Mouse (Mus musculus) common myeloid progenitor, adult 5-6 weeks (primary cell): ENCODE measurements around the gene Fgfr2. TPM values are rescaled to one million over a fixed set of nuclear protein-coding genes. Genes with fewer than 3 reads are reported as not detected.
A peak's percentile ranks its signal among the peaks of the same experiment; 100 is the strongest.

Experiments used
- ATAC-seq: replicated peaks from 2 replicates; pipeline ENCODE4 v1.8.0; 2016; ENCODE audit warnings: low read depth, mild to moderate bottlenecking, moderate TSS enrichment, inconsistent platforms; ENCODE audit not compliant: poor library complexity, severe bottlenecking
- total RNA-seq: library from RNA; stranded (forward); fragments of 200-1000, 187-1606 nt; gene quantifications from 2 replicates; pipeline ENCODE4 v1.2.3, GENCODE M21; 2017

Fgfr2 gene
- total RNA-seq, 1 experiment from 2014 or later: not detected

DNA sequence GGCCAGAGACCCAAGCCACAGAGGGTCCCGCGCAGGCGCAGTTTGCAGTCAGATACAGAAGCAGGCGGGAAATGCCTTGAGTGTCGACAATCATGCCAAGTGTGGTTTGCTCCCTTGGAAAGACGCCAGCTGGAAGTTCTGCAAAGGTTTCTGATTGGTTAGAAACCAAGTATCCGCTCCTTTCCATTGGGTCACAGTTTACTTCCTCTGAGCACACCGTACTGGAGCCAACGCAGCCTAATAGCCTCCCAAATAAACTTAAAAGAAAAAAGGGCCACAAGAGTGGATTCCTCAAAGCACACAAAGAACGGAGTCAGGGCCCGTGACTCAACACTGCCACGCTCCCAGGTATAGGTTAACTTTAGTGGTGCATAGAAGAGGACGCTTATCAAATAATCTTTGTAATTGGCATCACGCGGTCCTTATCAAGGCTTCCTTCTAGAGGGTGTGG is 2797.1 kb downstream of the Fgfr2 start:
- peak; percentile 42; the same call in 1 of the 2 replicates for ATAC-seq

DNA sequence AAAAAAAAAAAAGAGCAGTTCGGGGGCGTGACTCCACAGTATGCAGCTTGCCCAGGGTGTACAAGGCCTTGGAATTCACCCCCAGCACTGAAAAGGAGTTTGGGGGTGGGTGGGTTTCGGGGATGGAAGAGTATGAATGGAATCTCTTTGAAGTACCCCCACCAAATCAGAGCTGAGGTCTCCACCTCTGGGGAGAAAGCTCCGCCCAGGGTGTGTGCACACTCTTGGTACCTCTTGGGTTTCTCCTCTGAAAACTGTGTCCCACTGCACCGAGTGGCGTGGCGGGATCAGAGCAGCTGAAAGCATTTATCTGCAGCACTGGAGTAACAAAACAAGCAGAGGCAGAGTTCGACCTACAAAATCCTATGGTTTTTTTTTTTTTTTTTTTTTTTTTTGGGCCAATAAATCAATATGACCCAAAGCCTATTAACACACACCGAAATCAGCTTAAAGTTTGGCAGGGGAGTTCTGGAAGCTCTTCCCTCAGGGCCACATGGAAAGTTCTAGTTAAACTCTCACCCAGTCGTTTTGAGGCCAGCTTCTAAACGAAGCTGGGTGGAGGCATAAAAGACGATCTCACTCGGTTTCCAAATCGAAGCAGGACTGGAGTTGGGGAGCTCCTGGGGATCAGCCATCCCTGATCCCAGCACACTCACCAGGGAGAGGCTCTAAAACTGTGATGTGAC is 2798.3 kb downstream of the Fgfr2 start:
- no peak for ATAC-seq

DNA sequence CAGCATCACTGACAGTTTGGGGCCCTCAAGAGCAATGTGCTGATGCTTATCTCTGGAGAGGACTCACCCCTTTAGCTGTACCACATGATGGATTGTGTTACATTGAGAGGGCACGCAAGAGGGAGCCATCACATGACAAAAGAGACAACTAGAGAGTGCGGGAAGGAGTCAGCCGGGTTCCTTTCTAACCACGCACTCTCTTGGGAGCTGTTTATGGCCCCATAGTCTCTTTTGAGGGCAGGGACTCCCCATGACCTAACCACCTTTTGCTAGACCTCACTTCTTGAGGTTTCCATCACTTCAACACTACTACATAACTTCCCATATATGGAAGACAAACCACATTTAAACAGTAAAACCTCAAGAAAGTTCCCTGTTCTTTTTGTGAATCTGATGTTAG is 2799.4 kb downstream of the Fgfr2 start:
- ATAC-seq: no peak

DNA sequence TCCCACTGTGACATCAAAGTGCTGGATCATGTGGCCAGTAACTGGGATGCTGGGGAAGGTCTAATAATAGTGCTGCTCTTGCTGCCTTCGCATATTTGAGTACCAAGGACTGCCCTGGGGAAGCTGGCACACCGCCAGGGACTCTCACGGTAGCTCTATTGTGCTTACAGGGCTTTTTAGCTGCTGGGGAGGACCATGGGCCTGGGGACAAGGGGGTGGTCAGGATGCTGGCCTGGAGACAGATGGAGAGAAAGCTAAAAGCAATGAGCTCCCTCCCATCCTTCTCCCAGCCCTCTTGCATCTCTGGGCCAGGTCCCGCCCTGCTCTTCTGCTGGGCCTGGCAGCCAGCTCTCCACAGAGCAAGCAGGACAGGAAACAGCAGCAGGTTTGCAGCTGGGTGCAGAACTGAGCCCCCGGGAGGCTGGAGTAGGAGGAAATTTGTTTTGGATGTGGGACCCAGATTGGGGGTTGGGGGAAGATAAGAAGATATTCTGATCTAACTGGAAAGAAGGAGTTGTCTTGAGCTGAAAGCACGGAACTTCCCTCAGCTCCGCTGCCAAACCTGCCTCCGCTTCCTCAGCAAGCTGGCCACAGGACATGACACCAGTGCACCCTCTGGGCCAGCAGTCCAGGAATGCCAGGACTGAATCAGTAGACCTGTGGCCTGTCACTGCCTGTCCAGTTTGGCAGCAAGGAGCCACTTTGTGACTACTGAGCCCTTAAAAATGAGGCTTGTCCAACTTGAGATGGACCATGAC is 2803.2 kb downstream of the Fgfr2 start:
- no peak for ATAC-seq

DNA sequence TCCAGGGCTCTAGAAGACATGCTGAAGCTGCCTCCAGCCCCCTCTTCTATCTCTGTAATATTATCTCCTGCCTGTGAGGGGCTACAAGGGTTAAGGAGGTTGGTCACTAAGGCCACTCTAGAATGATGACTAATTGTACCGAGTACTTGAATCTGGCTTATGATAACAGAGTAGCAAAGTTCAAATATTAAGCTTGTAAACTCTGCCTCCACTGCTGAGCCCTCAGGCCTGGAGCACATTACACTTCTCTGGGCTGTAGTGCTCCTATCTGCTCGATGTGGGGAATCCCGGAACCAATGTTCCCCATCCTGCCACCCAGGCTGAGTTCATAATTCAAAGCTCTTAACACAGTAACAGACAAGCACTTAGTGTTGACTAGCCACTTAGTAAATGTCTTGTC is 2806.9 kb downstream of the Fgfr2 start:
- ATAC-seq: no peak

DNA sequence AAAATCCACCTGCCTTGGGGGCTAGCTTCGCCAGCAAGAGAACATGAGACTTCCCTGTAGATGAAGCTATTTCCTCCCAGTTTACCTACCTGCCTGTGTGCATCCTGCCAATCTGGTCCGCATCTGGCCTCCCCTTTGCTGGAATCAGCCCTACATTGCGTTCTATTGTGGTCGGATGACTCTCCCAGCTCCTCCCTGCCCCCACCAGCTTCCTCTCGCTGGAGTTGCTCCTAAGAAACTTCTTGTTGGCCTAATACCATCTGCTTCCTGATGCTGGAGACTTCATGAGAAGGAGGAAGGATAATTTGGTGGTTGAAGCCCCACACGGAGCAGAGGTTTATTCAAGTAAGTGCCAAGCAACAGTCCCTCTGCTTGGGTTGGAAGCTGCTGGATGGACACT is 2807.9 kb downstream of the Fgfr2 start:
- no peak for ATAC-seq

DNA sequence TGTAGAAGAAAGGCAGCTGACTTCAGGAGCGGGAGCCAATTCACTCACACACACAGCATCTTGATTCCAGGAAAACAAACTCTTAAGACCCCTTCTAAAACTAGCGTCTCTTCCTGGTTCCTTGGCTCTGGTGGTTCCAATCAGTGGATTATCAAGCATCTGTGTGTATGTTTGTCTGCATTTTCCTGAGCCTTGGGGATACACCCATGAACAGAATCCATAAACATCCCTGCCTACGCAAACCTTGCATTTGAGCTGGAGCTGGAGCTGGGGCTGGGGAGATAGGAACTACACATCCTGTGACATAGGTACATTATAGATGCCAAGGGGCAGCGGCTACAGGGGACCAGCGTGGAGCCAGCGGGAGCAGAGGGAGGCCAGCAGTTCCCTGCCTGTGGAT is 2808.5 kb downstream of the Fgfr2 start:
- ATAC-seq: no peak

DNA sequence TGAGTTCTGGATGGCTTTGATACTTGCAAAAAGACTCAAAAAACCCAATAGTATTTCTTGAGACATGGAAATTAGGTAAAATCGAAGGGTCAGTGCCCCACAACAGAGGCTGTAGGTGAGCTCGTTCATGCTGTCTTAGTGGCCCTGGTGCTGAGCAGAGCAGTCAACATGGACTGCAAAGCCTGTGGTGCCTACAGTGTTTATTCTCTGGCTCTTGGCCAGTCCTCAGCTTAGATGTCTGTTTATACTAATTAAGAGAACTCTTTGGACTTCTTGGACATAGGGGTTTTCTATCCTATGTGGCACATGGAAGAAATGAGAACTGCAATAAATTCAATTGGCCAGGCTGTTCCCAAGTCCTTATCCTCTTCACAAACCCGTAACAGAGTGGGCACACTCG is 2811.8 kb downstream of the Fgfr2 start:
- no peak for ATAC-seq

DNA sequence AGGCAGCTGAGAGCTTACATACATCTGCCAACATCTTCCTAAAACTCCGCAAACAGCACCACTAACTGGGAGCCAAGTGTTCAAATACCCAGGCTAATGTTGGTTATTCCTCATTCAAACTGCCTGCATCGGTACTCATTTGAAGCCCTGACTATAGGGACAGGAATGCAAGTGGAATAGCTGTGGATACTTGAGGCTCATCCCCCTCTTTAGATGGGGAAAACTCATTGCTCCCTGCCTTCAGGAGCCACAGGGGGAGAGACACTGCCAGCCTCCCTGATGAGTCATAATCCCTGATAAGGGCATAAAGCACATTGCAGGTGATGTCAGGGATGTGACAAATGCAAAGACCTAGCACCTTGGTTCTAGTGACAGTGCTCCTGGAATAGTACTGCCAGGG is 2814.0 kb downstream of the Fgfr2 start:
- no peak for ATAC-seq

DNA sequence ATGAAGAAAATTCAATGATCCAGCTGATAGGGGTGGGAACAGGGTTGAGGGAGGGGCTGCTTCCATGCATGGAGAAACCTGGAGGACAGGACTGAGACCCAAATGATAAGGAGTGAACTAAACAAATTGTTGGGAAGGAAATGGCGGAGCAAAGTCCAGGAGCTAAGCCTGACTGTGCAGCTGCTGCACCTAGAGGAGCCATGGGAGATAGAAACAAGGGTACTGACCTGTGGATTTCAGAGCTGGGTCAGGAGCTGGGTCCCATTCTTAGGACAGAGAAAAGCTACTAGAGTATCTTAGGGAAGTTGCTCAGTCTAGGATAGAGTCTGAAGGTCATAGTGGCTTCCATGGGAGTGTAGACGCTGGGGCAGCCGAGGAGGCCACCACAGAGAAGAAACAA is 2816.1 kb downstream of the Fgfr2 start:
- no peak for ATAC-seq

DNA sequence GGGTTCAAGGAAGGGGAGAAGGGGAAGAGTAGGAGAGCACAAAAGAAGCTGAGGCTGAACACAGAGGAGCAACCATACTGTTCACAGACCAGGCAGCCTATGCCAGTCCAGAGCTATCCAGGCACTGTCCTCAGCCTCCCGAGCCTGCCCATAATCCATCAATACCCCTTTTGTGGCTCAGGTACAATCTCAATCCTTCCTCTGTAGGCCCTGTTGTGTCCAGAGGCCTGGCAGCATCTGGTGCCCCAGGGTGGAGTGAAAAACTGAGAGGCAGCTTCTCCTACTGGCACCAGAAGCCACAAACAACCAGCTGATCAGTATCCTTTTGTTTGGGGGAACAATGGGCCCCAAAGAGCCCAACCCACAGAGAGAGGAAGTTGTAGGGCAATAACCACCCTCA is 2818.5 kb downstream of the Fgfr2 start:
- ATAC-seq: no peak

DNA sequence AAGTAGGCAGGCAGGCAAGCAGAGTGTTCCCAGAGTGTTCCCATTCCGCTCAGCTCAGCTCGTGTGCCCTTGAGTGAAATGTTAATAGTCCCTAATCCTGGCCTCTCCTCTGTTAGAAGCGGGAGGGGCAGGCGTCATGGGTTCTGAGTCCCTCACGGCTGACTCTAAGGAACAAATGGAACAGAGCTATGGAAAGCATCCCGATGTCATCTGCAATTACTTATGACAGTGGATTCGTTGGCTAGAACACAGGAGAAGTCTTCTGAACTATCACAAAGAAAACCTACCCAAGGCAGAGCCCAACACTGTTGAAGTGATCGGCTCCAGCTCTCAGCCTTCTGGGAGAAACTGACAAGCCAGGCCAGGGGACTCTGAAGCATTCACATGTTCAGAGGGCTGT is 2819.7 kb downstream of the Fgfr2 start:
- no peak for ATAC-seq

DNA sequence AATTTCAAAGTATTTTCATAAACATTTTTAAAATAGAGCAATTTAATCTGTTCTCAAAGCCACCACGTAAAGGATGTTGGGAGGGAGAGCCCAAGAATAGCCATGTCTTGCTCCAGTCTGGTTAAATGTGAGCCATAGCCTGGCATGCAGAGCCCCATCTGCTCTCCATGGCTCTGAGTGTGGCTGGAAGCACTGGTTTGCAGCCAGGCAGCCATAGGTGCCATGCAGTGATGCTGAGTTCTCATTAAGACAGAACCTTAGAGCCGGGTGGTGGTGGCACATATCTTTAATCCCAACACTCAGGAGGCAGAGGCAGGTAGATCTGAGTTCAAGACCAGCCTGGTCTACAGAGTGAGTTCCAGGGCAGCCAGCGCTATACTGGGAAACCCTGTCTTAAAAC is 2822.5 kb downstream of the Fgfr2 start:
- ATAC-seq: no peak

DNA sequence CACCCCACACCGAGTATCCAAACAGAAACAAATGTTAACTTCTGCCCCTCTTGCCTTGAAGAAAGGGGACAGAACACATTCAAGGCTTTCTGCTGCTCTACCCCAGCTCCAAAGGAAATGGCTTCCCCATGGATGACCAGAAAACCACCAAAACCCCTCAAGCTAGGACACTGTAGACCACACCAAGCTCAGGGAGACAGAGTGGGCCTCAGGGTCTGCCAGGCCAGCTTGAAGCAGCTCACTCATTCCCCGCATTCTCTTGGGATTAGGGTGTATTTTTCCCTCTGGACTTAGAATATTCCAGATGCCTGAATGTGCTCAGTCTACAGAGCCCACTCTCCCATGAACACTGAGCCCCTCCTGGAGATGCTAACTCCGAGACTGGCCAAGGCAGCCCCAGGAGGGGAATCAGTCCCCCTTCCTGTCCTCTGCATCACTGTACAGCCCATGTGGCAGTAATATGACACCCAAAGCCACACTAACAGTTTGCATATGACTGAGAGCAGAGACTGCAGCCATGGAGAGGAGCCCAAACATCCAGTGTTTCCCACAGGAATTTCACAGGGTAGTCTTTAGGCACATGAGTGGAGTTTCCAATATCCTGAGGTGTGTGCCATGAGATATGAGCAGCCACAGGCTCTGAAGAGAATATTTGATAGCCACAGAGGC is 2824.1 kb downstream of the Fgfr2 start:
- ATAC-seq: no peak

DNA sequence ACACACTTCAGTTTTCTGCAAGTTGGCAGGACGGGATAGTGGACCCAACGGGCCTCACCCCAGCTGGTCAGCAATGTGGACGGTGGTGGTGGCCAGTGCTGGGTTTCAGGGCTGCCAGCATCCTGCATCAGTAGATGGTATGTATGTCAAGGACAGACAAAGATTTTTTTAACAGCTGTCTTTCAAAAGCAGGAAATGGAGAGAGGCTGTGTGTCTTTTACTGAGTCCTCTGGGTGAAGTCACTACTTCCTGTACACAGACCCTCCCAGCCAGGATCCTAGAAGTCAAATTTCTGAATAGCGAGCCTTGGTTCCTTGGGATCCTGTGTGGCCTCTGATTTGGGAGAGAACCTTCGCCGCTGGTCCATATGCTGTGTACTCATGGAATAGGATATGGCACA is 2832.0 kb downstream of the Fgfr2 start:
- no peak for ATAC-seq

DNA sequence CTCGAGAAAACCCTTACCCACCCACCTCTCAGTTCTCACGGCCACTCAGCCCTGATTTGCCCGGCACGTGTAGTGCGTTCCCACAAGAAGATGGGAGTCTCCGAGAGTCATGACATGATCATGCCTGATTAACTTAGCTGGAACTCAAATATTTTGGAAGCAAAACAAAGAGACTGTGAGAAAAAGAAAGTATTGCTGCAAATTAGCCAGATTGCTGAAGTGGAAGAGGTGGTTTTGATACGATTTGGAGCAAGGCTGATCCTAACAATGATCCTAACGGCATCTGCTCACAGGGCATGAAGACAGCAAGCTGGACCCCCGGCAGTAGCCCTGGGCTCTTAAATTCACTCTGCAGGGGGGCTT is 2833.7 kb downstream of the Fgfr2 start:
- ATAC-seq: no peak

DNA sequence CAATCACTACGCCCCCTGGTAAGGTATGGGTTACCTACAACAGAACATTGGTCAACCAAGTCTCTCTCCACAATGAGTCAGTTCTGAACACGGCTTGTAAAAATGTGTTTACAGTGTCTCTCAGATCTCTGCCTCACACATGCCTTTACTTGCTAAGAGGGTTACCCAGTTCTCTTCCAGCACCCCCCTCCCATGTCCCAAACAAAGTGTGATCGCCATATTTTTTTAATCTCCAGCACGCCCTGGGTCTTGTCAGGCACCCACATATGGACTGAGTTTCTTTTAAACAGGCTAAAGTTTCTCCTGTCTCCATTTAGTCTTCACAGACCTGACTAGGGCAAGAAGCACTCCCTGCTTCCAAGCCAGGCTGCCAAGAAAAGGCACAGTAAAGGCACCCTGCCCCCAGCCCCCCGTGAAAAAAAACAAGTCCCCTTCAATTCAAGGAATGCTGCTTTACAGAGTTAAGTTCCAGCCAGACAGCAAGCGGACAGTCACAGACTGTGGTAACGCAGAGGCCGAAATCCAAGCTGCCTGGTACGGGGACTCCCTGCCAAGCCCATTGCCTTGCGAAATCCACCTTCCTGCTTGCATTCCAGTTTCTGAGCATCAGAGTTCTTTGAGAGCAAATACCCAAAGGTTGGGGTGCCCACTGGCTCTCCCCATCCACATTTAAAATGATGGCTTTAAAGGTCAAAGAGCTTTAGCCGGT is 2834.3 kb downstream of the Fgfr2 start:
- ATAC-seq: no peak

DNA sequence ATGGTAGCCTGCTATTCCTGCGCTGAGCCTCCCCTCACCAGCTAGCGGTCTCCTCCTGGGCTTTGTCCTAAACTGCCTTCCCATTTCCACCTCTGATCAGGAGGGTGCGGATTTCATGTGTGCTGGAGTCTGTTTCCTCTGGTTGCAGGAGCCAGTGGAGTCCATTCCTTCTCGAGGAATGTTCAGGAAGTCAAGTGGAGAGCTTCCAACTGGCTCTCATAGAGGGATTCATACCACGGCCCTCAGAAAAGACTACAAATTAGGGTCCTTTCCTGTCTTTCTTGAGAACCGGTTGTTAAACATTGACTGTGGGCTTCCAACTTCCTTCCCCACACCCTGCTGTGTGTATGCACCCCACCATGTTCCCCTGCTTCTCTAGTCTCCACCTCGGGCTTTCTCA is 2834.9 kb downstream of the Fgfr2 start:
- no peak for ATAC-seq

DNA sequence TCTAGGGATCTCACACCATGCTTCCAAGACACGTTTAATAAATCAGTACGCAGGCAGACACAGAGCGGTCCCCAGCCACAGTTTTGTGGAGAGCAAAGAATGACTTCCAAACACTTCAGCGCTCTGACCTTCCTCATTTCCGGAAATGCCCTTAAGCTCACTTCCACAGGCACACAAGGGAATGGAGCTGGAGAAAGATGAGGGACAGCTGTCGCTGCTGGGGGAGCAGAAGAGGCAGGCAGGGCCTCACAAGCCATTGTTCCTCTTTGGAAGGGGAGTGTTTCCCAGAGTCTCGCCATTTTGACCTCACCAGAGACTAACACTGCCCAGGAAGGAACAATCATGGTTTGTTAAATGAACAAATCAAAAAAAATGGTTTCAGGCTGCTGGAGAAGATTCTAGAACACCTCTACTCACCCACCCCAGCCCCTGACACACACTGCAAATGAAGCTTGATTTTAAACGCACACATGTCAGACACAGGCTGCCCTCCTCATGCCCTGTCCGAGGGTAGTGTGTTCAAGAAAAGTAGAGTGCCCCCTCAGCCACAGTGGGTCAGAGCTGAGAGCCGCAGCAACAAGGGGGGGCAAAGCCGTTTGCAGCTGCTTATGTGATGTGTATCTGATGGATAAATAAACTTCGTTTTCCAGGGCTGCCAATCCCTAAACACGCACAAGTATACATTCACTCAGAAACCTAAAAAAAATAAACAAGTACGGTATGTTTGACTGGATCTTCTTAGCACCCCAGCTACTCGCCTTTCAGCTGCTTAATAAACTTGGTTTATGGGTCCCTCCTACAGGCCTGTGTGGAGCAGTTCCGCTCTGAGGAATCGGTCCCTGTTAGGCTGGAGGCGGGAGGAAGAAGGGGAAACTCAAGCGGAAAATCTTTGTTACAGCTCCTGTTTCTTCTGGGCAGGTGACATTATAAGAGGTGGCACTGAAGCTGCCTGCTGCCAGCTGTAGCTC is 2844.1 kb downstream of the Fgfr2 start:
- no peak for ATAC-seq
